Mouse (Mus musculus) C2C12 (cell line): ENCODE data around the gene Nrxn1. TPM values are rescaled to one million over a fixed set of nuclear protein-coding genes. Genes with fewer than 3 reads are reported as not detected.
A peak's percentile ranks its signal among the peaks of the same experiment; 100 is the strongest.

Experiments
- H3K27me3 ChIP-seq: one replicate; pipeline ENCODE4 v1.6.1; 2011; ENCODE audit not compliant: control insufficient read depth, insufficient read depth, insufficient read length
- H3K36me3 ChIP-seq: one replicate; pipeline ENCODE4 v1.6.1; 2011; ENCODE audit not compliant: control insufficient read depth, insufficient read depth
- H3K4me3 ChIP-seq: one replicate; pipeline ENCODE4 v1.5.1; 2011; ENCODE audit warnings: mild to moderate bottlenecking, control low read depth; ENCODE audit not compliant: poor library complexity, insufficient read depth, severe bottlenecking
- H3K79me2 ChIP-seq: one replicate; pipeline ENCODE4 v1.6.1; 2011; ENCODE audit not compliant: control insufficient read depth, insufficient read depth
- H3K79me3 ChIP-seq: one replicate; pipeline ENCODE4 v1.6.1; 2011; ENCODE audit warnings: low read depth, control low read depth
- H3ac ChIP-seq: one replicate; pipeline ENCODE3; 2011; ENCODE audit warnings: low read depth; ENCODE audit not compliant: control insufficient read depth, insufficient read length
- CEBPB ChIP-seq: IDR thresholded peaks from one replicate; pipeline ENCODE4 v1.6.1; 2011; ENCODE audit warnings: low read depth, mild to moderate bottlenecking, control low read depth, moderate library complexity
- CTCF ChIP-seq: IDR thresholded peaks from one replicate; pipeline ENCODE4 v1.5.1; 2011; ENCODE audit not compliant: control insufficient read depth, insufficient read depth, insufficient read length
- FOSL1 ChIP-seq: IDR thresholded peaks from one replicate; pipeline ENCODE4 v1.8.0; 2011; ENCODE audit warnings: mild to moderate bottlenecking, low read length; ENCODE audit not compliant: poor library complexity, insufficient read depth, severe bottlenecking
- MAX ChIP-seq: IDR thresholded peaks from one replicate; pipeline ENCODE4 v1.6.1; 2011; ENCODE audit warnings: mild to moderate bottlenecking, control low read depth
- MYOD1 ChIP-seq: IDR thresholded peaks from one replicate; pipeline ENCODE4 v1.6.1; 2011; ENCODE audit warnings: low read depth; ENCODE audit not compliant: control insufficient read depth, insufficient read length
- MYOG ChIP-seq: IDR thresholded peaks from one replicate; pipeline ENCODE4 v1.6.1; 2011; ENCODE audit not compliant: control insufficient read depth, insufficient read length; ENCODE audit errors: extremely low read depth
- USF1 ChIP-seq: IDR thresholded peaks from one replicate; pipeline ENCODE4 v1.6.1; 2011; ENCODE audit warnings: low read depth, mild to moderate bottlenecking, control low read depth, moderate library complexity
- polyA plus RNA-seq: library from polyadenylated mRNA; unstranded; fragments of >200 nt; fragmentation: generic; extraction: Trizol; gene quantifications from one replicate; pipeline ENCODE4 v1.2.1, GENCODE M21; 2012; ENCODE audit warnings: missing spikeins

The Nrxn1 gene
- polyA plus RNA-seq, 1 experiment, result 0.22 TPM

- no peak overlapping the region for H3K4me3 ChIP-seq
- TF ChIP-seq USF1 (no peak), CEBPB (no peak)
- H3ac ChIP-seq, result no peak overlapping the region
- H3K27me3 ChIP-seq, result no peaks in the 10 kb centered on the region
- H3K79me3 ChIP-seq, result no peaks in the 10 kb centered on the region
- no peaks in the 10 kb centered on the region for H3K36me3 ChIP-seq
- no peaks in the 10 kb centered on the region for H3K79me2 ChIP-seq
Measured at GRCm38 (mm10) chr17:90631371-90631770, 461.5 kb downstream of the Nrxn1 start.

DNA sequence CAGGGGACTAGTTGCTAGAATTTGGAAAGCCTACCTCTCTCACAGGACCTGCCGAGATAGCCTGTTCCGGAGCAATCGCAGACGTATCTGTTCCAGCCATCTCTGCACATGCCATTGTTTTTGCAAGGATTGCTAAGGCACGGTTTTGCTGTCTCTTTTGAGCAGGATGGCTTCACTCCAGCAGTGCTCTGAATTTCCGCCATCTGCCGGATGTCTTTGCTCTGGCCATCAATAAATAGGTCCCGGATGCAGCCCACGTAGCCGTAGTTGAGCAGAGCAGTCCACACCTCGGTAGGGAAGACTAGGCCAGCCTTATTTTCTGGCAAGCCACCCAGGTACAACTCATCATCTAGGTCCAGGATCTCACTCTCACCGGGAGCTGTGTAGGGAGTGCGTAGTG, 463.0 kb downstream of the Nrxn1 start:
- no peak for TF ChIP-seq MAX
- no peak for TF ChIP-seq MYOG
- no peak for TF ChIP-seq USF1
- TF ChIP-seq FOSL1, result no peak
- TF ChIP-seq MYOD1, result no peak
- Histone ChIP-seq H3K36me3 (no peaks in the 10 kb centered on the region), H3K79me2 (no peaks in the 10 kb centered on the region), H3ac (no peak overlapping the region), H3K27me3 (no peaks in the 10 kb centered on the region), H3K4me3 (no peak overlapping the region), H3K79me3 (no peaks in the 10 kb centered on the region)

GRCm38 (mm10) chr17:90628469-90628868, 464.4 kb downstream of the Nrxn1 start:
- no peaks in the 10 kb centered on the region for H3K36me3 ChIP-seq
- H3K79me3 ChIP-seq, result no peaks in the 10 kb centered on the region
- TF ChIP-seq MYOD1 (no peak), USF1 (no peak), CTCF (no peak), MAX (no peak), MYOG (no peak), FOSL1 (no peak), CEBPB (no peak)
- H3K27me3 ChIP-seq, result no peaks in the 10 kb centered on the region
- no peaks in the 10 kb centered on the region for H3K79me2 ChIP-seq
- no peak overlapping the region for H3ac ChIP-seq
- H3K4me3 ChIP-seq, result no peak overlapping the region

DNA sequence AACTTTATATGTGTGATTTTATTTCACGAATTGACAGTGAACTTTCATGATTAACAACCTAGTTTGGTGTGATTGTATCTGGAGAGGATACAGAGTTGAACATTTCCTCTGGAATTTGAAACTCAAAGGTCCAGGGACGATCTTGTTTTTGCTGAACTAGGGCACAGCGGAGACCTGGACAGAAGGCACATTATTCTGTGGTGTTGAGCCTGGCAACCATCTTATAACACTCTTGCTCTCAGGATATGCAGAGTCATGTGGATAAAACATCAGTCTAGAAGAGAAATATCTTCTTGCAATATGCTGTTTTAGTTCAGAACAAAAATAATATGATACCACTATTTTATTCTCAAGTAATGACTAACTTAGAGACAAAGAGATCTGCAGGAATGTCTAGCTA, 464.9 kb downstream of the Nrxn1 start:
- Histone ChIP-seq H3K79me3 (no peaks in the 10 kb centered on the region), H3K36me3 (no peaks in the 10 kb centered on the region), H3K4me3 (no peak overlapping the region), H3K79me2 (no peaks in the 10 kb centered on the region), H3K27me3 (no peaks in the 10 kb centered on the region), H3ac (peak overlapping the region; percentile 32)
- TF ChIP-seq CTCF, result no peak
- no peak for TF ChIP-seq CEBPB
- no peak for TF ChIP-seq FOSL1
- TF ChIP-seq USF1, result no peak
- no peak for TF ChIP-seq MYOD1
- TF ChIP-seq MYOG, result no peak
- TF ChIP-seq MAX, result no peak

GRCm38 (mm10) chr17:90627395-90627794, 465.5 kb downstream of the Nrxn1 start:
- Histone ChIP-seq H3ac (no peak overlapping the region), H3K4me3 (no peak overlapping the region), H3K36me3 (no peaks in the 10 kb centered on the region), H3K79me2 (no peaks in the 10 kb centered on the region), H3K79me3 (no peaks in the 10 kb centered on the region), H3K27me3 (no peaks in the 10 kb centered on the region)
- TF ChIP-seq MAX (no peak), FOSL1 (no peak), USF1 (no peak), CEBPB (no peak), CTCF (no peak), MYOD1 (no peak), MYOG (no peak)

DNA sequence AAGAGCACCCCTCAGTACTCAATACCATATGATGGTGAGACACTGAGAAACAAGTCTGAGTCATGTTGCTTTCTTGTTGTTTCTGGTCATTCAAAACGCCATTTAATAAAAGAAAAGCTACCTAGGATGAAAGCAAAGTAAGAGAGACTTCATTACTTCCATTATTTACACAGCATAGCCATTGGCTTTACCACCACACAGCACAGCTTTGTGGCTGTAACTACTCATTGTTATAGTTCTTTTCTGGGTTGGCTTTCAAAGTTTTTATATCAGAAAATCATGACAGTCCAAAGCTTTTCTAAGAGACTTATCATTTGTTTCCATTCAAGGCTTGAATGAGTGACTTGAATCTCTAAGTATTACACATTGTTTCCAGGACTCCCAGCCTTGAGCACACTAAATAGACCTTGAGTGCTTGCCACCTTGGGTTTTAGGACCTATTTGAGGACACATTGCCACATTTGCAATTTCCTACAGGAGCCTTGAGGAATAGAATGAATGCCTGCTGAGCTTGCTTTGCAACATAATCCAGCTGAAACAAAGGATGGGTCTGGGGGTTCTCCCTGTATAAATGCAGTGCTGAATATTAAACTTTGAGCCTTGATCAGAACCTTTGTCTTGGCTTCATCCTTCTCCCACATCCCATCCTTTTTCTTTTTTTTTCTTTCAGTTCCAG, 468.1 kb downstream of the Nrxn1 start:
- H3K36me3 ChIP-seq, result no peaks in the 10 kb centered on the region
- no peak overlapping the region for H3ac ChIP-seq
- TF ChIP-seq USF1, result no peak
- no peak for TF ChIP-seq CEBPB
- no peak for TF ChIP-seq FOSL1
- no peak for TF ChIP-seq MYOD1
- TF ChIP-seq CTCF, result no peak
- no peak for TF ChIP-seq MYOG
- TF ChIP-seq MAX, result no peak
- no peaks in the 10 kb centered on the region for H3K79me2 ChIP-seq
- H3K79me3 ChIP-seq, result no peaks in the 10 kb centered on the region
- H3K27me3 ChIP-seq, result no peaks in the 10 kb centered on the region
- no peak overlapping the region for H3K4me3 ChIP-seq
